Mouse (Mus musculus) adrenal gland, adult 2 months (tissue): ENCODE measurements at regions not wholly inside any gene's neighbourhood (a gene's known extent, or its start where the extent isn't known, plus 50 kb on each side); places are given as distances from the start of the nearest gene placed in this dataset.

Source experiments
- DNase-seq: peaks from one replicate; pipeline ENCODE4 v3.0.0; 2021

DNA sequence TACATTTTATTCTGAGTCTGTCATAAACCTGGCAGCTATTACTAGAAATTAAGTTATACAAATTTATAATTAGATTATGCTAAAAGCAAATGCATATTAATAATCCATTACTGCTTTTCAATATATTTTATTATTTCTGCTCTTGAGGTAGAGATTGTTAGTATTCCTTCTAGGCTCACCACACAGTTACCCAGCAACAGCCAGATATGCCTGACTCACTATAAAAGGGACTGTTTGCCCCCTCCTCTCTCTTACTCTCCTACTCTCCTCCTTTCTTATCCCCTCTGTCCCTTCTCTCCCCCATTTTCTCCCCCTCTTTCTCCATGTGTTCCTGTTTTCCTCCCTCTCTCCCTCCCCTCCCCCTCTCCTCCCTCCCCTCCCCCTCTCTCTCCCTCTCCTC is 98.7 kb downstream of the 4930505A04Rik start:
- no peak for DNase-seq

- no peak for DNase-seq
Measured at GRCm38 (mm10) chr11:30371963-30372362, 99.7 kb downstream of the 4930505A04Rik start.

- no peak for DNase-seq
Measured at GRCm38 (mm10) chr11:30369601-30370240, 101.7 kb upstream of the Sptbn1 start.

DNA sequence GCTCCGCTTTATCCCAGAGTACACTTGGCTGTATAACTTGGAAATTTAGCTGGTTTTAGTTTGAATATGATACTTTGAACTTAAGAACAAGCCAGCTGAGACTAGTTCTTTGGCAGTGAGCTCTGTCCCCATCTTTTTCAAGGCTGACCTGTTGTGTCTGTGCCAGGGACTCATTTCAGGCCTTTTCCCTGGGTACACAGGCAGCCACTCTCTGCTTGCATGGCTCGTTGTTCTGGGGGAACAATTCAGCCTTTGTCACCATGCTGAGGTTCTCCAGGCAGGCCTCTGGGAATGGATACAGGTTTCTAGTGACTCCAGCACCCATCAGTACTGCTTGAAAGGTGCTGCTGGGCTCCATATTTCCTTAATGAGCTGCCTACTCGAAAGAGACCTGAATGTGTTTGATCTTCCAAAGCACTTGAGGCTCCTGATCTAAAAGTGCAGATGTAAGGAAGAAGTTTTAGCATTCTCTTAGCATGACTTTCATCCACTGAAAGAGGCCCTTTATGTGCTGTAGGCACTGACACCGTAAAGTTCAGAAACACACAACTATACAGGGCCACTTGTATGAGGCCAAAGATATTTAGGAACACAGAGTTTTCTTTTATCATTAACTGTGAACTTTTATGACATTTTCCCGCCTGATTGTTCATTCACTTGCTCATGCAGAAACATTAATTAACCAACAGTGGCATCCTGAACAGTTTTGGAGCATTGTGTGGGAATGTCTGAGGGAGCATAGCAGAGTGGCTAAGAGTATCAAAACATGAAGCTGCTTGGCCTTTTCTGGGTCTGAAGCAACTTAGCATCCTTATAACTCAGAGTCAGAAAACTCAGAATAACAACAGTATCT is 99.6 kb upstream of the Sptbn1 start:
- peak; percentile 62 for DNase-seq

- no peak for DNase-seq
Measured at GRCm38 (mm10) chr11:30366491-30366890, 98.5 kb upstream of the Sptbn1 start.

- peak; percentile 10 for DNase-seq
Measured at GRCm38 (mm10) chr11:30364993-30365392, 97.0 kb upstream of the Sptbn1 start.

- DNase-seq: peak; percentile 25
Measured at GRCm38 (mm10) chr11:30364591-30364990, 96.6 kb upstream of the Sptbn1 start.

- no peak for DNase-seq
Measured at GRCm38 (mm10) chr11:30358196-30358595, 90.2 kb upstream of the Sptbn1 start.

DNA sequence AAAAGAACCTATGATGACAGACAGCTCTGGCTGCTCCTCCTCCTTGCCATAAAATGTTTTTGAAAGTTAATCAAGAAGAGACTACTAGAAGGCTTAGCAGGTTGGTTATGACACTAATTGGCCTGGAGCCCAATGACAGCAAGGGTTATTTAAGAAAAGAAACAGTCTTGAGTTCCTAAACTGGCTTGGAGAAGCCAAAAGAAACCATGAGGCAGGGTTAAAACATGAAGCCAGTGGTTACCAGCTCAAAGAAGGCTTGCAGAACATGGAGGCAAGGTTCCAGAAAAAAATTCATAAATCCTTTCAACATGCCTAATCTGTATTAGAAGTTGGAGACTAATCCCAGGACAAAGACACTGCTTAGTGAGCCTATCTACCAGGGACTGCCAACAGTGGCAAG is 87.4 kb upstream of the Sptbn1 start:
- no peak for DNase-seq

DNA sequence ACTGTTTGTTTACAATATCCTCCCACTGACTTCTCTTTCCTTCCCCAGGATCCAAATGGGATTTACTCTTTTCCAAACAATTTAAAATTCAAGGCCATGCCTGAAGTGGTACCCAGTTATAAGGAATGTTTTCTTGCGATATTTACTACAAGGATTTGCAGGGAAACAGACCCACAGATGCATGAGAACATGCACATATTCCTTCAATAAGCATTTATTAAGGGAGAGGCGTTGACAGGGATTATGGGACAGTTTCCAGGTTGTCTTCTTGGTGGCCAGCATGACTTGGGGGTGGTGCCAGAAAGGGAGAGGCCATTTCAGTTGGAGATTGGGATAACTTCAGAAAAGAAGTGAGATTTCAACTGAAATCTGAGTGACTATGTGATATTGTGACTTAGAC is 58.4 kb upstream of the Sptbn1 start:
- no peak for DNase-seq
